Mouse (Mus musculus) granulocyte monocyte progenitor cell, adult 5-6 weeks (primary cell): ENCODE measurements around the gene Wwox. TPM values are rescaled to one million over a fixed set of nuclear protein-coding genes. Genes with fewer than 3 reads are reported as not detected.
A peak's percentile ranks its signal among the peaks of the same experiment; 100 is the strongest.

ENCODE experiments used
- ATAC-seq: replicated peaks from 2 replicates; pipeline ENCODE4 v1.8.0; 2016; ENCODE audit warnings: mild to moderate bottlenecking, moderate TSS enrichment, inconsistent platforms; ENCODE audit not compliant: poor library complexity, severe bottlenecking
- total RNA-seq, 2 experiments: library from RNA; stranded (forward) in 1 of 2; stranded (reverse) in 1 of 2; fragments of 200-712, 200-1000 nt in 1 of 2; fragments of >200 nt in 1 of 2; fragmentation: Nextera tagmentation in 1 of 2; gene quantifications; 2 replicates each; pipeline ENCODE4 v1.2.3; 2014 to 2017

Wwox gene
- total RNA-seq, 2 experiments from 2014 or later = 13.6 to 25.5 TPM

GRCm38 (mm10) chr8:115173634-115174081, 734.2 kb downstream of the Wwox start:
- no peak for ATAC-seq

GRCm38 (mm10) chr8:115185431-115185964, 746.0 kb downstream of the Wwox start:
- ATAC-seq = no peak

GRCm38 (mm10) chr8:115186121-115186811, 746.8 kb downstream of the Wwox start:
- no peak for ATAC-seq

GRCm38 (mm10) chr8:115186882-115187281, 747.4 kb downstream of the Wwox start:
- ATAC-seq = no peak

GRCm38 (mm10) chr8:115188446-115188845, 749.0 kb downstream of the Wwox start:
- ATAC-seq = 0 out of 2 replicates have a peak, but pooled peaks have one; percentile 43

- peak; percentile 64 for ATAC-seq
Measured at GRCm38 (mm10) chr8:115189836-115190235, 750.4 kb downstream of the Wwox start.

- ATAC-seq = no peak
Measured at GRCm38 (mm10) chr8:115193767-115194166, 754.3 kb downstream of the Wwox start.

GRCm38 (mm10) chr8:115195334-115195733, 755.9 kb downstream of the Wwox start:
- no peak for ATAC-seq

GRCm38 (mm10) chr8:115196859-115197258, 757.4 kb downstream of the Wwox start:
- peak; percentile 44 for ATAC-seq

GRCm38 (mm10) chr8:115199204-115199603, 759.7 kb downstream of the Wwox start:
- ATAC-seq = no peak

- no peak for ATAC-seq
Measured at GRCm38 (mm10) chr8:115199616-115200150, 760.2 kb downstream of the Wwox start.

- ATAC-seq = no peak
Measured at GRCm38 (mm10) chr8:115201726-115202125, 762.3 kb downstream of the Wwox start.

GRCm38 (mm10) chr8:115207480-115207879, 768.0 kb downstream of the Wwox start:
- ATAC-seq = no peak

- no peak for ATAC-seq
Measured at GRCm38 (mm10) chr8:115208415-115209192, 769.1 kb downstream of the Wwox start.

GRCm38 (mm10) chr8:115210014-115210413, 770.6 kb downstream of the Wwox start:
- no peak for ATAC-seq

GRCm38 (mm10) chr8:115213126-115213525, 773.7 kb downstream of the Wwox start:
- ATAC-seq = no peak

GRCm38 (mm10) chr8:115214870-115215269, 775.4 kb downstream of the Wwox start:
- ATAC-seq = no peak

GRCm38 (mm10) chr8:115216801-115217200, 777.3 kb downstream of the Wwox start:
- ATAC-seq = no peak

- no peak for ATAC-seq
Measured at GRCm38 (mm10) chr8:115222545-115222944, 783.1 kb downstream of the Wwox start.

- ATAC-seq = peak; percentile 80
Measured at GRCm38 (mm10) chr8:115226781-115227583, 787.5 kb downstream of the Wwox start.
